Comparison of ENCODE assay signal across 24 mouse cellular contexts in genomic region chr2:77790846-77791245, GRCm38 (mm10). TPM values are rescaled to one million over a fixed set of nuclear protein-coding genes. Genes with fewer than 3 reads are reported as not detected.
DNase-seq lines count a peak whose midpoint lies in the region; ATAC-seq and TF ChIP-seq lines count a peak whose summit lies in the region.
"Had no signal": no experiment of that assay in that cellular context is flagged by ENCODE, and none has a peak within 500 bp of the region (broad histone marks: within the 10 kb centered on the region; RNA-seq: fewer than 3 reads in every experiment).

No protein-coding gene starts in this region.

- no peak overlapping the region for H3K4me3 ChIP-seq in cerebellum, adult 2 months (replicated peaks; ENCODE audit: insufficient read depth, low read depth, low read length)
- H3K4me3 ChIP-seq in kidney, embryonic 15.5 days (replicated peaks), result no peak overlapping the region
- no peak overlapping the region for H3K4me3 ChIP-seq in kidney, embryonic 16.5 days (ENCODE audit: low read length)
- H3K4me3 ChIP-seq: embryonic facial prominence, embryonic 15.5 days; erythroblast, embryonic 14.5 days; forebrain, embryonic 10.5 days; heart, embryonic 13.5 days; hindbrain, embryonic 12.5 days; intestine, embryonic 15.5 days had no signal

- no peak for ATAC-seq in cerebellum, adult (ENCODE audit: insufficient number of reproducible peaks, low FRiP score, low TSS enrichment)
- no peak for ATAC-seq in kidney, embryonic 15.5 days (replicated peaks; ENCODE audit: low FRiP score)
- ATAC-seq in kidney, embryonic 16.5 days (ENCODE audit: low FRiP score, low TSS enrichment), result no peak
- ATAC-seq: CD4-positive, CD25-positive, alpha-beta regulatory T cell, adult 4 months; forebrain, embryonic 14.5 days; intestine, embryonic 15.5 days had no signal

- 58% methylated on average over 4 of the region's 4 CpGs for WGBS in cerebellum, adult 2 months
- WGBS in kidney, embryonic 15.5 days, result 56% methylated on average over 4 of the region's 4 CpGs
- 48% methylated on average over 4 of the region's 4 CpGs for WGBS in kidney, embryonic 16.5 days

- no peaks in the 10 kb centered on the region for H3K27me3 ChIP-seq in cerebellum, adult 2 months (ENCODE audit: control insufficient read depth, insufficient read depth, low read length)
- H3K27me3 ChIP-seq in kidney, embryonic 15.5 days, result no peaks in the 10 kb centered on the region; the same call in 1 of the 2 replicates
- no peaks in the 10 kb centered on the region for H3K27me3 ChIP-seq in kidney, embryonic 16.5 days (ENCODE audit: insufficient read depth, low read length)
- H3K27me3 ChIP-seq: embryonic facial prominence, embryonic 15.5 days; heart, embryonic 13.5 days; hindbrain, embryonic 12.5 days; intestine, embryonic 15.5 days had no signal

- H3K4me1 ChIP-seq in cerebellum, adult 2 months (ENCODE audit: control insufficient read depth, insufficient read depth, low read length), result peaks cover 49% of the 10 kb centered on the region
- H3K4me1 ChIP-seq in kidney, embryonic 15.5 days, result peaks cover 18% of the 10 kb centered on the region
- peaks cover 7% of the 10 kb centered on the region for H3K4me1 ChIP-seq in kidney, embryonic 16.5 days (ENCODE audit: insufficient read depth, low read length)
- H3K4me1 ChIP-seq: embryonic facial prominence, embryonic 15.5 days; forebrain, embryonic 10.5 days; hindbrain, embryonic 12.5 days; intestine, embryonic 15.5 days had no signal

- H3K9me3 ChIP-seq in kidney, embryonic 15.5 days (replicated peaks), result no peaks in the 10 kb centered on the region
- no peaks in the 10 kb centered on the region for H3K9me3 ChIP-seq in kidney, embryonic 16.5 days (ENCODE audit: low read length)
- H3K9me3 ChIP-seq: embryonic facial prominence, embryonic 15.5 days; forebrain, embryonic 10.5 days; heart, embryonic 13.5 days; hindbrain, embryonic 12.5 days; intestine, embryonic 15.5 days had no signal

- H3K9ac ChIP-seq in kidney, embryonic 15.5 days, result no peak overlapping the region
- no peak overlapping the region for H3K9ac ChIP-seq in kidney, embryonic 16.5 days (replicated peaks; ENCODE audit: low read length)
- H3K9ac ChIP-seq: embryonic facial prominence, embryonic 15.5 days; heart, embryonic 13.5 days; hindbrain, embryonic 12.5 days; intestine, embryonic 15.5 days had no signal

- peak; percentile 37 to 54 for DNase-seq in cerebellum, adult 2 months
- DNase-seq in adrenal gland, postnatal 25 days, result peak; percentile 12
- DNase-seq in layer of hippocampus, adult 8-10 months (ENCODE audit: low spot score in 2 of 2), result no peak
- DNase-seq in retina, embryonic 14.5 days (ENCODE audit: low spot score), result no peak
- DNase-seq: B cell, adult 2 months; cerebellum, adult 8-10 months; cerebellum, postnatal 14 days; embryo, embryonic 11 days; gastrocnemius, postnatal 10 days; heart, postnatal 4 days; kidney, adult 18-20 months had no signal

- no peak for TF ChIP-seq CTCF in cerebellum, adult 2 months (IDR thresholded peaks at IDR 0.05; ENCODE audit: borderline replicate concordance, insufficient read depth, low read depth, low read length)

- H3K4me2 ChIP-seq in kidney, embryonic 15.5 days, result no peak overlapping the region
- no peak overlapping the region for H3K4me2 ChIP-seq in kidney, embryonic 16.5 days (replicated peaks; ENCODE audit: low read depth, low read length)
- H3K4me2 ChIP-seq: embryonic facial prominence, embryonic 15.5 days; heart, embryonic 13.5 days; hindbrain, embryonic 12.5 days; intestine, embryonic 15.5 days had no signal

- no peak overlapping the region; the same call in 1 of the 2 replicates for H3K27ac ChIP-seq in cerebellum, adult 2 months (ENCODE audit: insufficient read depth, low read length)
- 0 out of 2 replicates have a peak overlapping the region, but pooled peaks have one; percentile 18 for H3K27ac ChIP-seq in kidney, embryonic 15.5 days
- no peak overlapping the region for H3K27ac ChIP-seq in kidney, embryonic 16.5 days (ENCODE audit: low read length)
- H3K27ac ChIP-seq: embryonic facial prominence, embryonic 15.5 days; forebrain, embryonic 10.5 days; heart, embryonic 13.5 days; hindbrain, embryonic 12.5 days; intestine, embryonic 15.5 days had no signal

- no peak for TF ChIP-seq POLR2A in cerebellum, adult 2 months (IDR thresholded peaks at IDR 0.05; ENCODE audit: borderline replicate concordance, insufficient read depth, low read length)

- H3K36me3 ChIP-seq in kidney, embryonic 15.5 days, result no peaks in the 10 kb centered on the region
- no peaks in the 10 kb centered on the region for H3K36me3 ChIP-seq in kidney, embryonic 16.5 days (ENCODE audit: insufficient read depth, low read length)
- H3K36me3 ChIP-seq: embryonic facial prominence, embryonic 15.5 days; forebrain, embryonic 10.5 days; G1E; heart, embryonic 13.5 days; hindbrain, embryonic 12.5 days; intestine, embryonic 15.5 days had no signal

RNA-seq across cellular contexts. Expression of gene Zfp385b, which starts 28.6 kb away (rescaled TPM):
- 66.9 and 77.4 TPM in 2 replicates for polyA plus RNA-seq in cerebellum, adult 2 months (2012; rRNA removed)
- polyA plus RNA-seq in kidney, embryonic 15.5 days (2015; fragmentation: Nextera tagmentation; extraction: Ambion mirVana), result 6.7 and 6.9 TPM in 2 replicates
- 6.8 and 6.9 TPM in 2 replicates for polyA plus RNA-seq in kidney, embryonic 16.5 days (2015; fragmentation: Nextera tagmentation; extraction: Ambion mirVana)
- 0.49 and 0.67 TPM in 2 replicates for total RNA-seq in adrenal gland, postnatal 25 days (2021)
- 10 to 100 TPM; 46.0 to 52.8 (median 49.5) TPM for total RNA-seq in layer of hippocampus, adult 8-10 months (2022)
- total RNA-seq: common myeloid progenitor, adult 5-6 weeks had no signal
- polyA plus RNA-seq: erythroblast, embryonic 14.5 days; G1E had no signal

Comparison
In these comparisons a context has a peak if more than half of its experiments do, and no peak if none do; other contexts are left out.
1. DNase-seq: peak in cerebellum, adult 2 months (2 of 2) and adrenal gland, postnatal 25 days (single experiment); none in layer of hippocampus, adult 8-10 months (0 of 2) and retina, embryonic 14.5 days (single experiment).